Mouse (Mus musculus): ENCODE measurements around the gene Pitpnc1. TPM values are rescaled to one million over a fixed set of nuclear protein-coding genes. Genes with fewer than 3 reads are reported as not detected.

Gene Pitpnc1
- polyA plus RNA-seq, 1 experiment: 0.25 TPM

GRCm38 (mm10) chr11:107296176-107296575 lies 174.3 kb downstream of the Pitpnc1 start:
- no peak overlapping the region for H3K4me3 ChIP-seq (ENCODE audit: insufficient read depth, poor library complexity, severe bottlenecking)
- no peaks in the 10 kb centered on the region for H3K79me2 ChIP-seq (ENCODE audit: control insufficient read depth, insufficient read depth)
- H3K79me3 ChIP-seq (ENCODE audit: low read depth): no peaks in the 10 kb centered on the region
- no peaks in the 10 kb centered on the region for H3K27me3 ChIP-seq (ENCODE audit: control insufficient read depth, insufficient read depth, insufficient read length)
- TF ChIP-seq USF1 (IDR thresholded peaks at IDR 0.05; ENCODE audit: low read depth) (no peak), MYOG (IDR thresholded peaks at IDR 0.05; ENCODE audit: control insufficient read depth, extremely low read depth, insufficient read length) (no peak), CEBPB (IDR thresholded peaks at IDR 0.05; ENCODE audit: low read depth) (no peak), FOSL1 (IDR thresholded peaks at IDR 0.05; ENCODE audit: insufficient read depth, low read length, poor library complexity, severe bottlenecking) (no peak)
- no peak overlapping the region for H3ac ChIP-seq (ENCODE audit: control insufficient read depth, insufficient read length, low read depth)
- H3K36me3 ChIP-seq (ENCODE audit: control insufficient read depth, insufficient read depth): no peaks in the 10 kb centered on the region

- H3K36me3 ChIP-seq (ENCODE audit: control insufficient read depth, insufficient read depth): no peaks in the 10 kb centered on the region
- no peak overlapping the region for H3K4me3 ChIP-seq (ENCODE audit: insufficient read depth, poor library complexity, severe bottlenecking)
- H3K27me3 ChIP-seq (ENCODE audit: control insufficient read depth, insufficient read depth, insufficient read length): no peaks in the 10 kb centered on the region
- H3K79me3 ChIP-seq (ENCODE audit: low read depth): no peaks in the 10 kb centered on the region
- no peak overlapping the region for H3ac ChIP-seq (ENCODE audit: control insufficient read depth, insufficient read length, low read depth)
- TF ChIP-seq MAX (IDR thresholded peaks at IDR 0.05): no peak
- TF ChIP-seq FOSL1 (IDR thresholded peaks at IDR 0.05; ENCODE audit: insufficient read depth, low read length, poor library complexity, severe bottlenecking): no peak
- TF ChIP-seq CEBPB (IDR thresholded peaks at IDR 0.05; ENCODE audit: low read depth): no peak
- TF ChIP-seq CTCF (IDR thresholded peaks at IDR 0.05; ENCODE audit: control insufficient read depth, insufficient read depth, insufficient read length): no peak
- no peak for TF ChIP-seq MYOD1 (IDR thresholded peaks at IDR 0.05; ENCODE audit: control insufficient read depth, insufficient read length, low read depth)
- TF ChIP-seq USF1 (IDR thresholded peaks at IDR 0.05; ENCODE audit: low read depth): no peak
- no peak for TF ChIP-seq MYOG (IDR thresholded peaks at IDR 0.05; ENCODE audit: control insufficient read depth, extremely low read depth, insufficient read length)
- H3K79me2 ChIP-seq (ENCODE audit: control insufficient read depth, insufficient read depth): no peaks in the 10 kb centered on the region
Observed at GRCm38 (mm10) chr11:107292036-107292435, 178.5 kb downstream of the Pitpnc1 start.

GRCm38 (mm10) chr11:107288186-107288563 lies 182.3 kb downstream of the Pitpnc1 start:
- H3K79me3 ChIP-seq (ENCODE audit: low read depth): no peaks in the 10 kb centered on the region
- H3ac ChIP-seq (ENCODE audit: control insufficient read depth, insufficient read length, low read depth): no peak overlapping the region
- H3K79me2 ChIP-seq (ENCODE audit: control insufficient read depth, insufficient read depth): no peaks in the 10 kb centered on the region
- H3K4me3 ChIP-seq (ENCODE audit: insufficient read depth, poor library complexity, severe bottlenecking): no peak overlapping the region
- no peaks in the 10 kb centered on the region for H3K36me3 ChIP-seq (ENCODE audit: control insufficient read depth, insufficient read depth)
- H3K27me3 ChIP-seq (ENCODE audit: control insufficient read depth, insufficient read depth, insufficient read length): peaks cover 3% of the 10 kb centered on the region
- TF ChIP-seq MYOD1 (IDR thresholded peaks at IDR 0.05; ENCODE audit: control insufficient read depth, insufficient read length, low read depth) (no peak), FOSL1 (IDR thresholded peaks at IDR 0.05; ENCODE audit: insufficient read depth, low read length, poor library complexity, severe bottlenecking) (no peak), MAX (IDR thresholded peaks at IDR 0.05) (no peak), USF1 (IDR thresholded peaks at IDR 0.05; ENCODE audit: low read depth) (no peak)

GRCm38 (mm10) chr11:107287215-107288185 lies 183.0 kb downstream of the Pitpnc1 start:
- no peaks in the 10 kb centered on the region for H3K79me2 ChIP-seq (ENCODE audit: control insufficient read depth, insufficient read depth)
- no peak overlapping the region for H3K4me3 ChIP-seq (ENCODE audit: insufficient read depth, poor library complexity, severe bottlenecking)
- TF ChIP-seq CEBPB (IDR thresholded peaks at IDR 0.05; ENCODE audit: low read depth): no peak
- TF ChIP-seq USF1 (IDR thresholded peaks at IDR 0.05; ENCODE audit: low read depth): no peak
- TF ChIP-seq CTCF (IDR thresholded peaks at IDR 0.05; ENCODE audit: control insufficient read depth, insufficient read depth, insufficient read length): no peak
- no peak for TF ChIP-seq FOSL1 (IDR thresholded peaks at IDR 0.05; ENCODE audit: insufficient read depth, low read length, poor library complexity, severe bottlenecking)
- no peak for TF ChIP-seq MYOG (IDR thresholded peaks at IDR 0.05; ENCODE audit: control insufficient read depth, extremely low read depth, insufficient read length)
- TF ChIP-seq MYOD1 (IDR thresholded peaks at IDR 0.05; ENCODE audit: control insufficient read depth, insufficient read length, low read depth): no peak
- TF ChIP-seq MAX (IDR thresholded peaks at IDR 0.05): no peak
- no peaks in the 10 kb centered on the region for H3K79me3 ChIP-seq (ENCODE audit: low read depth)
- no peaks in the 10 kb centered on the region for H3K36me3 ChIP-seq (ENCODE audit: control insufficient read depth, insufficient read depth)
- peaks cover 4% of the 10 kb centered on the region for H3K27me3 ChIP-seq (ENCODE audit: control insufficient read depth, insufficient read depth, insufficient read length)
- H3ac ChIP-seq (ENCODE audit: control insufficient read depth, insufficient read length, low read depth): no peak overlapping the region

GRCm38 (mm10) chr11:107285731-107286130 lies 184.8 kb downstream of the Pitpnc1 start:
- Histone ChIP-seq H3K79me2 (ENCODE audit: control insufficient read depth, insufficient read depth) (no peaks in the 10 kb centered on the region), H3ac (ENCODE audit: control insufficient read depth, insufficient read length, low read depth) (no peak overlapping the region), H3K36me3 (ENCODE audit: control insufficient read depth, insufficient read depth) (no peaks in the 10 kb centered on the region), H3K79me3 (ENCODE audit: low read depth) (no peaks in the 10 kb centered on the region), H3K4me3 (ENCODE audit: insufficient read depth, poor library complexity, severe bottlenecking) (no peak overlapping the region), H3K27me3 (ENCODE audit: control insufficient read depth, insufficient read depth, insufficient read length) (peaks cover 12% of the 10 kb centered on the region)
- TF ChIP-seq MAX (IDR thresholded peaks at IDR 0.05) (no peak), FOSL1 (IDR thresholded peaks at IDR 0.05; ENCODE audit: insufficient read depth, low read length, poor library complexity, severe bottlenecking) (no peak), MYOD1 (IDR thresholded peaks at IDR 0.05; ENCODE audit: control insufficient read depth, insufficient read length, low read depth) (no peak), CTCF (IDR thresholded peaks at IDR 0.05; ENCODE audit: control insufficient read depth, insufficient read depth, insufficient read length) (no peak), CEBPB (IDR thresholded peaks at IDR 0.05; ENCODE audit: low read depth) (no peak), USF1 (IDR thresholded peaks at IDR 0.05; ENCODE audit: low read depth) (no peak), MYOG (IDR thresholded peaks at IDR 0.05; ENCODE audit: control insufficient read depth, extremely low read depth, insufficient read length) (no peak)

All from C2C12 (cell line).